Mouse (Mus musculus): ENCODE data around the gene Gm5728. TPM values are rescaled to one million over a fixed set of nuclear protein-coding genes. Genes with fewer than 3 reads are reported as not detected.
"Not testable (repeated sequence)": the region's sequence is repeated elsewhere in the genome, so short reads cannot be mapped to it uniquely, and the experiment has no call there.

Gm5728 gene
- total RNA-seq (2022): not detected

DNA sequence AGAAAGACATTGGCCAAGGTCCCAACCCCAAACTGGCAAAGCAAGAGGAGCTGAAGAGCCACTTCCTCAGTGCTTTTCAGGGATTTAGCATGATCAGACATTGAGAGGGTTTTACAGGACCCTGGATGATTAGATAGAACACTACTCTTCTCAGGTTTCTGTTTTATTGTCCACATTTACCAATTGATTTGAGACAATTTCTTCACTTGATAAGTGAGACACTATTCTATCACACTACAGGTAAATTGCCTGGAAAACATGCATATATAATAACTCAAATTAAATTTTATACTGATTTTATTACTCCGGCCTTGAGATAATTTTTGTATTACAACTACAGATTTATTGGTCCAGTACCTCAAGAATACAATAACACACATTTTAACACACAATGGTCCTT lies at the start of gene Gm5728:
Gene Gm5728, minus strand, starts transcription at position 101 of the 400 bp plus-strand sequence.
- DNase-seq (ENCODE audit: low spot score in 2 of 2): not testable (repeated sequence)

DNA sequence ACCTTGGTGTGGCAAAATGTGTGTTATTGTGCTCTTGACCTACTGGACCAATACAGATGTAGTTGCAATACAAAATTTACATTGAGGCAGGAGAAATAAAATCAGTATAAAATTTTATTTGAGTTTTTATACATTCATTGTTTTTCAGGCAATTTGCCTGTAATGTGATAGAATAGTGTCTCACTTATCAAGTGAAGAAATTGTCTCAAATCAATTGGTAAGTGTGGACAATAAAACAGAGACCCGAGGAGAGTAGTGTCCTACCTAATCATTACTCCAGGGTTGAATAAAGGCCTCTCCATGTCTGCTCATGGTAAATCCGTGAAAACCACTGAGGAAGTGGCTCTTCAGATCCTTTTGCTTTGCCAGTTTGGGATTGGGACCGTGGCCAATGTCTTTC lies 42.4 kb upstream of the Gm5728 start, which contains the start of gene Vmn1r100:
Gene Vmn1r100, plus strand, starts transcription at position 301 of the 400 bp plus-strand sequence.
- DNase-seq (ENCODE audit: low spot score in 2 of 2): not testable (repeated sequence)

- DNase-seq (ENCODE audit: low spot score in 2 of 2): not testable (repeated sequence)
These were observed 41.2 kb downstream of the Gm5728 start, which contains the start of gene Gm4133 for GRCm38 (mm10) chr7:20333965-20334364. TSS of gene Gm4133 (minus strand) at chr7:20334065.

Other genes starting within 250 kb of the Gm5728 start
- gene Vmn1r93, start 236.3 kb downstream of the Gm5728 start, total RNA-seq (2022): not detected
- gene Vmn1r94, start 207.0 kb downstream of the Gm5728 start, total RNA-seq (2022): not detected
- not detected for gene Vmn1r95, start 181.7 kb downstream of the Gm5728 start, total RNA-seq (2022)
- gene Gm6164, start 169.8 kb downstream of the Gm5728 start, total RNA-seq (2022): not detected
- not detected for gene Gm4498, start 141.6 kb downstream of the Gm5728 start, total RNA-seq (2022)
- gene Gm5890, start 112.6 kb downstream of the Gm5728 start, total RNA-seq (2022): not detected
- not detected for gene Gm4133, start 41.3 kb downstream of the Gm5728 start, total RNA-seq (2022)
- not detected for gene Vmn1r100, start 42.5 kb upstream of the Gm5728 start, total RNA-seq (2022)
- gene Vmn1r101, start 67.2 kb upstream of the Gm5728 start, total RNA-seq (2022): not detected
- gene Gm10670, start 99.5 kb upstream of the Gm5728 start, total RNA-seq (2022): not detected
- gene Vmn1r103, start 135.1 kb upstream of the Gm5728 start, total RNA-seq (2022): not detected
- not detected for gene Vmn1r104, start 158.4 kb upstream of the Gm5728 start, total RNA-seq (2022)
- gene Gm5726, start 170.3 kb upstream of the Gm5728 start, total RNA-seq (2022): not detected
- gene Gm4141, start 200.8 kb upstream of the Gm5728 start, total RNA-seq (2022): not detected
- not detected for gene Gm4513, start 223.6 kb upstream of the Gm5728 start, total RNA-seq (2022)

Measured in layer of hippocampus, adult 8-10 months (tissue).